Mouse (Mus musculus) ovary, adult 18-20 months (tissue): Measurements from ENCODE around the gene Ttc29.

ENCODE experiments used
- DNase-seq: peaks from one replicate; pipeline ENCODE4 v3.0.0; 2022; ENCODE audit warnings: low spot score, mixed read lengths

Gene Ttc29

GRCm38 (mm10) chr8:78213074-78213473 is at the start of gene Ttc29:
Gene Ttc29, plus strand, starts transcription at chr8:78213297.
- peak; percentile 39 for DNase-seq

GRCm38 (mm10) chr8:78171351-78171750 is 41.7 kb upstream of the Ttc29 start:
- no peak for DNase-seq

DNA sequence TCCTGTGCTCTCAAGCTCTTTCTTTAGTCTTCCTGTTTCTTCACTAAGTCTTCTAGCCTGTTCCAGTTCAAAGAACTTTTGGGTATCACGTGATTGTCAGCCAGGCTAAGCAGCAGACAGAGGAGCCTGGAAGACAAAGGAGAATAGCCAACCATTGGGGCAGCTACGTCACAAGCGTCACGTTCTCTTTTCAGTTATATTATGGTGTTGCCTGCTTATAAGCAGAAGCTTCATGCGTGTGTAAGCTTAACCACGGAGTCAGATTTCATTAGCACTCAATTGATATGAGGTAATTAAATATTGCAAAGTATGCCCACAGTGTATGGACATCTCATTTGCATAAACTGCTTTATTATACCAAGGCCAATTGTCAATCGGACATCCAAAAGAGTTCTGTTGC is 30.4 kb upstream of the Ttc29 start:
- no peak for DNase-seq

GRCm38 (mm10) chr8:78183414-78183813 is 29.7 kb upstream of the Ttc29 start:
- DNase-seq: no peak

DNA sequence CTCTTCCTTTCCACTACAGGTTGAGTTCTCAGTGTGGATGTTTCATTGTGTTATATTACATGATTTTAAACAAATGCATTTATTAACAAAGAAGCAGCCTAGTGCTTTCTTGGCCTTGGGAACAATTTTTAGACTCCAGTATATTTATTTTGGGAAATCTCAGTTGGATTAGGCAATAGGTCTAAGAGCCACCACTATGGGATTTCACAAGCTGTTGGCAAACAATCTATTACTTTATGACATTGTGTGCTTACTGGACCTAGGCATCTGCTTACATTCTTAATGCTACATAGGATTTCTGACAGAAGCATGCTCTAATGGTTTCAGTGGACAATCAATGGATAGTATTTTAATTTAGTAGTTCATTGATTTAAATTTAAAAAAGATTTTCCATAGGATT is 26.0 kb upstream of the Ttc29 start:
- no peak for DNase-seq

GRCm38 (mm10) chr8:78204229-78204628 is 8.9 kb upstream of the Ttc29 start:
- DNase-seq: no peak

DNA sequence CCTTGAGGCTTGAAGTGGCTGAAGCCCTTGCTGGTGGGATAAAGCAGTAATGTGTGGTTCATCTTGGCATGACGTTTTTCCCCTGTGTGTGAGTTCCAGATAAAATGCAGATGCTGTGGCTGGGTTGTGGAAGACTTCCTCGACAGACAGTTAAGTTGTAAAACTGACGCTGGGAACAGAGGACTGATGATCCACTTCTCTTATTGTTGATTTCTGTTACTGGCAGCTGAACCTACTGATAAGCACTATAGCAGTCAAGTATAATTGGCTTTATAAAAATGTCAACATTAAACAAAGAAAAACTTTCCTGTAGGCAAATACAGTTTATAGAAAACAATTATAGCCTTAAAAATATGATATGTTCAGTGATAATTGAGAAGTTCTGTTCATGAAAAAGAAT is 2.7 kb upstream of the Ttc29 start:
- no peak for DNase-seq

- DNase-seq: no peak
Observed at GRCm38 (mm10) chr8:78214645-78215044, 1.5 kb downstream of the Ttc29 start.

- no peak for DNase-seq
Observed at GRCm38 (mm10) chr8:78226087-78226486, 13.0 kb downstream of the Ttc29 start.

DNA sequence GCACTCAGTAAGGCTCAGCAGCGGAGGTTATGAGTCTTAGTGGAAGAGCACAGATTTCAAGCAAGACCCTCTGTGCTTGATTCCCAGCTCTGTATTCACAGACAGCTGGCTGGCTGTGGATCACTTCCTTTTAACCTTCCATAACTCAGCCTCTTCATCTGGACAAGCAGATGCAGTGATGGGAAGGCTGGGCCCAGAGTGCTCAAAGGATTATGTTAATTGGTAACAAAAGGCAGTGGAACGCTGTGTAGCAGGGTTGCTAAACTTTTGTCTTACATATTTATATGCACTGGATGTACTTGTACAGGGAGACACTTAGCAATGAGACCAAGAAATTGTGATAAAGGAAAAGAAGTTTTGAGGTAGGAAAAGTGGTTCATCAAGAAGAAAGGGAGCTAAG is 17.6 kb downstream of the Ttc29 start:
- DNase-seq: no peak

GRCm38 (mm10) chr8:78232870-78233707 is 20.0 kb downstream of the Ttc29 start:
- no peak for DNase-seq

- no peak for DNase-seq
Observed at GRCm38 (mm10) chr8:78233708-78234201, 20.7 kb downstream of the Ttc29 start.

GRCm38 (mm10) chr8:78237972-78238675 is 25.0 kb downstream of the Ttc29 start:
- no peak for DNase-seq

GRCm38 (mm10) chr8:78251115-78251514 is 38.0 kb downstream of the Ttc29 start:
- no peak for DNase-seq

- DNase-seq: no peak
Observed at GRCm38 (mm10) chr8:78254374-78254773, 41.3 kb downstream of the Ttc29 start.

DNA sequence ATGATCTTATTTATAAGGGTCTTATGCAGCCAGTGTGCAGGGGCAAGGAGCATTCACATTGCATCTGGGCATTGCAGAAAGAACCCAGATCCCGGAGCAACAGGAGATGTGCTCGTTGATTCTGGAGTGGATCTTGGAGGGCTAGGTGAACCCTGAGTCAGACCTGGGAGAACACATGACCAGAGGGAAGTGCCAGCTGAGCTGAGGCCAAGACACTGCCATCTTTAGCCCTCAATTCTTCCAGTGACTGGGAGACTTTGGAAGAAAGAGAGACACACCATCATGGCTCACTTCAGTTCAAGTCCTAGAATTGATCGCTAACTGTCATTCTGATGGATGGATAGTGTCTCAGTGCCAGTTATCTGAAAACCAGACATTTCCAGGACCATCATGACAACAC is 41.9 kb downstream of the Ttc29 start:
- no peak for DNase-seq

GRCm38 (mm10) chr8:78265506-78265905 is 52.4 kb downstream of the Ttc29 start:
- DNase-seq: no peak

DNA sequence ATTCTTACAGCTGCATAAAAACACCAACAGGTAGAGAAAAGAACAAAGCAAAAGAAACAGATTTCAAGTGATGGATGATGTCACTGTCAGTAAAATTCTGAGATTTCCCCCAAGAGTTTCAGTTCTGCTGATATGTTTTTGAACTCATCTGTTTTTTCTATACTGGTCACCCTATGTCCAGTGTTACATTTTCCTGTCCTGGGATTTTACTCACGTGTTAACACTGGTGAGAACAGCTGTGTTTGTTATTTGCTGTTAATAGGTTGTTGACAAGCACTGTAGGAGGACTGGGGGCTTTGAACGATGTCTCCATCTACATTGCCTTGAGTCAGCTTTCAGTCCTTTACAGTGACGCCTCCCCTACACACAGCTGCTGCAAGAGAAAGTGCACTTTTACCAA is 53.1 kb downstream of the Ttc29 start:
- DNase-seq: no peak

DNA sequence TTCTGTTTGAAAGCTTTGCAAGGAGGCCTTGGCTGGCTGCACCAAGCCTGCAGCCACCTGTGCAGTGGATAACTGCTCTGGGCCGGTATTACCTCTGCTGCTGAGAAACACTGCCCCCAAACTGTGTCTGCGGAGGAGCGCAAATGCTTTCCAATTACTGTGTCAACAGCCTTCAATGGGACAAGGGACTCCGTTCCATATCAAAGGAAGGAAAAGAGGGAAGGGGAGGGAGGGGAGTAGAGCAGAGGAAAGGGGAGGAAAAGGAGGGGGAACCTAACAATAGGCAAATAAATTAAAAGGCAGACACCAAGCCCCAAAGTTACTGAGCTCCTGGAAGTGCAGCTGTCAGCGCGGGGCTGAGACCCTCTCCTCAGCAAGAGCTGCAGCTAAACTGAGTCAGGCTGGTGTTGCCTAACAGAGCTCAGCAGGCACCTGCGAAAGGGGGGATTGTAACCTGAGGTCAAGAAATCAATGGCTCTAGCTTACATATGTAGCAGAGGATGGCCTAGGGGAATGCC is 54.9 kb downstream of the Ttc29 start:
- DNase-seq: no peak

GRCm38 (mm10) chr8:78269281-78269680 is 56.2 kb downstream of the Ttc29 start:
- no peak for DNase-seq

- DNase-seq: no peak
Observed at GRCm38 (mm10) chr8:78271391-78271790, 58.3 kb downstream of the Ttc29 start.

DNA sequence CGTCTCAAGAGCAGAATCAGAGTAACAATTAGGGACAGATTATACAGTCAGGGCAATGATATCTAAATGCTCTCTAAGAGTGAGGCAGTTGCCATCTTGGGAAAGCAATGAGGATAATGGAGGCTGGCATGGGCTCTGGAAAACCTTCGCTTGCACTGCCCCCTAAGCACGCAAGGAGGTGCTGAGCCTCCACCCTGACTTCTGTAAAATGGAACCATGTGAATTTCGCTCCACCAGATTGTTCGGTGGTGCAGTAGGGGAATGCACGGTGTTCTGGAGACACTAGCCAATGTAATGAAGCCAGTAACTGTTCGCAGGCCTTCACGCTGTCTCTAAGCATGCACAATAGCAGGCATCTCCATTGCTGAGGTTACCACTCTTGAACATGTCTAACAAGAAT is 63.0 kb downstream of the Ttc29 start:
- DNase-seq: no peak

- no peak for DNase-seq
Observed at GRCm38 (mm10) chr8:78277411-78277810, 64.3 kb downstream of the Ttc29 start.
